Mouse (Mus musculus) neural tube, embryonic 13.5 days (tissue): ENCODE data around the gene Gpr55. TPM values are rescaled to one million over a fixed set of nuclear protein-coding genes. Genes with fewer than 3 reads are reported as not detected.

ENCODE experiments used
- ATAC-seq: fragments of 200-750 bp; cut with Nextera tagmentation; 2 replicates; pipeline ENCODE4 v1.8.0; 2017; ENCODE audit warnings: low read depth, mild to moderate bottlenecking, moderate TSS enrichment, moderate library complexity
- H3K27ac ChIP-seq: fragments of 300-500 bp; sonication (generic); replicated peaks from 2 replicates; pipeline ENCODE4 v1.5.1; 2015; ENCODE audit warnings: moderate library complexity, mild to moderate bottlenecking, inconsistent platforms
- H3K27me3 ChIP-seq: fragments of 300-500 bp; sonication (generic); 2 replicates; pipeline ENCODE4 v1.6.1; 2015; ENCODE audit warnings: mild to moderate bottlenecking, inconsistent platforms
- H3K36me3 ChIP-seq: fragments of 300-500 bp; sonication (generic); 2 replicates; pipeline ENCODE4 v1.6.1; 2015; ENCODE audit warnings: mild to moderate bottlenecking, inconsistent platforms
- H3K4me1 ChIP-seq: fragments of 300-500 bp; sonication (generic); replicated peaks from 2 replicates; pipeline ENCODE4 v1.6.1; 2015; ENCODE audit warnings: inconsistent platforms
- H3K4me2 ChIP-seq: fragments of 300-500 bp; sonication (generic); 2 replicates; pipeline ENCODE4 v1.6.1; 2015; ENCODE audit warnings: inconsistent platforms, mild to moderate bottlenecking, moderate library complexity
- H3K4me3 ChIP-seq: fragments of 300-500 bp; sonication (generic); 2 replicates; pipeline ENCODE4 v1.5.1; 2015; ENCODE audit warnings: mild to moderate bottlenecking, inconsistent platforms
- H3K9ac ChIP-seq: fragments of 300-500 bp; sonication (generic); 2 replicates; pipeline ENCODE4 v1.6.1; 2015; ENCODE audit warnings: moderate library complexity, mild to moderate bottlenecking, inconsistent platforms
- H3K9me3 ChIP-seq: fragments of 300-500 bp; sonication (generic); 2 replicates; pipeline ENCODE4 v1.6.1; 2016; ENCODE audit warnings: inconsistent platforms
- WGBS: fragments of 180-500 bp; shearing (Covaris S2); methylation state at CpG from one replicate; pipeline ENCODE4 v1.1.7; 2015; 5-methylcytosine and 5-hydroxymethylcytosine counted together
- polyA plus RNA-seq: library from polyadenylated mRNA; unstranded; fragments of >200 nt; fragmentation: Nextera tagmentation; extraction: Ambion mirVana; gene quantifications from 2 replicates; pipeline ENCODE4 v1.2.1, GENCODE M21; 2015

Gpr55 gene
- polyA plus RNA-seq, 1 experiment from 2014 or later: not detected

GRCm38 (mm10) chr1:85894231-85894747, 66.5 kb downstream of the Gpr55 start, which contains the start of gene Itm2c:
TSS of gene Itm2c (plus strand) at chr1:85894281.
- Histone ChIP-seq H3K27me3 (no peaks in the 10 kb centered on the region), H3K9me3 (no peaks in the 10 kb centered on the region), H3K27ac (peak within 1 kb of the TSS; percentile 90), H3K4me3 (peak within 1 kb of the TSS; percentile 81), H3K4me2 (peak within 1 kb of the TSS; percentile 91), H3K36me3 (no peaks in the 10 kb centered on the region), H3K4me1 (peaks cover 47% of the 10 kb centered on the region), H3K9ac (peak within 1 kb of the TSS; percentile 86)
- WGBS: under 1% methylated on average over 35 of the region's 35 CpGs
- peak; percentile 87 for ATAC-seq

Other genes with a start within 250 kb of the Gpr55 start
- 0.37 and 0.46 TPM in 2 replicates for gene A630001G21Rik, start 182.4 kb downstream of the Gpr55 start, polyA plus RNA-seq
- gene Cab39, start 167.6 kb downstream of the Gpr55 start, polyA plus RNA-seq: 53.9 and 56.4 TPM in 2 replicates
- 148 and 155 TPM in 2 replicates for gene Itm2c, start 66.7 kb downstream of the Gpr55 start, polyA plus RNA-seq
- gene 4933407L21Rik, start 32.5 kb downstream of the Gpr55 start, polyA plus RNA-seq: 2.7 and 3.5 TPM in 2 replicates
- not detected in 2 replicates for gene Spata3, start 55.8 kb upstream of the Gpr55 start, polyA plus RNA-seq
- gene 2810459M11Rik, start 84.9 kb upstream of the Gpr55 start, polyA plus RNA-seq: 2.7 and 3.2 TPM in 2 replicates
- gene Psmd1, start 103.4 kb upstream of the Gpr55 start, polyA plus RNA-seq: 181 and 201 TPM in 2 replicates
- 0.21 and 0.27 TPM in 2 replicates for gene Htr2b, start 151.0 kb upstream of the Gpr55 start, polyA plus RNA-seq
- not detected in 2 replicates for gene Gm21972, start 172.6 kb upstream of the Gpr55 start, polyA plus RNA-seq
- gene Armc9, start 193.8 kb upstream of the Gpr55 start, polyA plus RNA-seq: 28.9 and 32.9 TPM in 2 replicates